Mouse (Mus musculus) stomach, embryonic 16.5 days (tissue): Measurements from ENCODE around the gene Skp1a. TPM values are rescaled to one million over a fixed set of nuclear protein-coding genes. Genes with fewer than 3 reads are reported as not detected.

Experiments used
- ATAC-seq: fragments of 200-750 bp; cut with Nextera tagmentation; 2 replicates; pipeline ENCODE4 v1.8.0; 2017; ENCODE audit warnings: moderate number of reproducible peaks, moderate TSS enrichment; ENCODE audit not compliant: insufficient read depth, low FRiP score
- H3K27ac ChIP-seq: fragments of 300-500 bp; sonication (generic); 2 replicates; pipeline ENCODE4 v1.5.1; 2014; ENCODE audit warnings: low read length
- H3K27me3 ChIP-seq: fragments of 300-500 bp; sonication (generic); 2 replicates; pipeline ENCODE4 v1.6.1; 2014; ENCODE audit warnings: low read length, control low read depth, mixed read lengths; ENCODE audit not compliant: control insufficient read depth, insufficient read depth
- H3K36me3 ChIP-seq: fragments of 300-500 bp; sonication (generic); 2 replicates; pipeline ENCODE4 v1.6.1; 2014; ENCODE audit warnings: low read length; ENCODE audit not compliant: control insufficient read depth, insufficient read depth
- H3K4me1 ChIP-seq: fragments of 300-500 bp; sonication (generic); 2 replicates; pipeline ENCODE4 v1.6.1; 2014; ENCODE audit warnings: low read length, control low read depth, mixed read lengths; ENCODE audit not compliant: control insufficient read depth, insufficient read depth
- H3K4me2 ChIP-seq: fragments of 300-500 bp; sonication (generic); 2 replicates; pipeline ENCODE4 v1.6.1; 2014; ENCODE audit warnings: low read depth, low read length, mixed read lengths
- H3K4me3 ChIP-seq: fragments of 300-500 bp; sonication (generic); replicated peaks from 2 replicates; pipeline ENCODE4 v1.5.1; 2014; ENCODE audit warnings: mild to moderate bottlenecking, low read length
- H3K9ac ChIP-seq: fragments of 300-500 bp; sonication (generic); 2 replicates; pipeline ENCODE4 v1.6.1; 2014; ENCODE audit warnings: low read length
- H3K9me3 ChIP-seq: fragments of 300-500 bp; sonication (generic); replicated peaks from 2 replicates; pipeline ENCODE4 v1.6.1; 2016; ENCODE audit warnings: low read length, control low read depth; ENCODE audit not compliant: control insufficient read depth
- WGBS: fragments of 180-500 bp; shearing (Covaris S2); extraction: QIAGEN DNeasy Blood & Tissue Kit; methylation state at CpG from one replicate; pipeline ENCODE4 v1.1.7; 2014; 5-methylcytosine and 5-hydroxymethylcytosine counted together
- polyA plus RNA-seq: library from polyadenylated mRNA; unstranded; fragments of >200 nt; fragmentation: Nextera tagmentation; extraction: Ambion mirVana; gene quantifications from 2 replicates; pipeline ENCODE4 v1.2.1, GENCODE M21; 2015

Gene Skp1a
- polyA plus RNA-seq, 1 experiment from 2014 or later: 650 TPM

- WGBS: 91% methylated on average over 11 of the region's 11 CpGs
- no peak for ATAC-seq
- no peak overlapping the region for H3K4me2 ChIP-seq
Observed at GRCm38 (mm10) chr11:52262338-52262737, 30.5 kb downstream of the Skp1a start.

GRCm38 (mm10) chr11:52264871-52265270 lies 33.1 kb downstream of the Skp1a start:
- Histone ChIP-seq H3K27ac (no peak overlapping the region), H3K36me3 (no peaks in the 10 kb centered on the region), H3K9ac (no peak overlapping the region; the same call in 1 of the 2 replicates), H3K4me2 (no peak overlapping the region), H3K27me3 (no peaks in the 10 kb centered on the region), H3K9me3 (no peaks in the 10 kb centered on the region), H3K4me1 (peaks cover 19% of the 10 kb centered on the region), H3K4me3 (no peak overlapping the region)
- no peak for ATAC-seq
- WGBS: 74% methylated on average over 7 of the region's 7 CpGs

More at GRCm38 (mm10) chr11:52262338-52262737, 30.5 kb downstream of the Skp1a start:
- no peak overlapping the region for H3K9ac ChIP-seq
- H3K27me3 ChIP-seq: no peaks in the 10 kb centered on the region
- 0 out of 2 replicates have a peak, but pooled peaks cover 5% of the 10 kb centered on the region for H3K4me1 ChIP-seq
- H3K4me3 ChIP-seq: no peak overlapping the region
- no peak overlapping the region for H3K27ac ChIP-seq
- H3K9me3 ChIP-seq: no peaks in the 10 kb centered on the region
- H3K36me3 ChIP-seq: no peaks in the 10 kb centered on the region

GRCm38 (mm10) chr11:52265616-52266307 lies 34.0 kb downstream of the Skp1a start:
- peak overlapping the region; percentile 27 for H3K9ac ChIP-seq
- no peaks in the 10 kb centered on the region for H3K36me3 ChIP-seq
- no peak overlapping the region for H3K27ac ChIP-seq
- ATAC-seq: no peak
- H3K4me2 ChIP-seq: no peak overlapping the region
- H3K27me3 ChIP-seq: no peaks in the 10 kb centered on the region
- WGBS: 40% methylated on average over 12 of the region's 12 CpGs
- no peaks in the 10 kb centered on the region for H3K9me3 ChIP-seq
- H3K4me3 ChIP-seq: no peak overlapping the region
- H3K4me1 ChIP-seq: peaks cover 19% of the 10 kb centered on the region

- H3K4me2 ChIP-seq: no peak overlapping the region
- H3K9ac ChIP-seq: no peak overlapping the region
- 83% methylated on average over 5 of the region's 5 CpGs for WGBS
- peaks cover 19% of the 10 kb centered on the region for H3K4me1 ChIP-seq
- no peaks in the 10 kb centered on the region for H3K9me3 ChIP-seq
- no peak overlapping the region for H3K4me3 ChIP-seq
- H3K27ac ChIP-seq: no peak overlapping the region
- H3K27me3 ChIP-seq: no peaks in the 10 kb centered on the region
- no peaks in the 10 kb centered on the region for H3K36me3 ChIP-seq
- no peak for ATAC-seq
Observed at GRCm38 (mm10) chr11:52267271-52267670, 35.5 kb downstream of the Skp1a start.

- Histone ChIP-seq H3K9ac (peak overlapping the region; percentile 35; the same call in 1 of the 2 replicates), H3K9me3 (no peaks in the 10 kb centered on the region), H3K27ac (peak overlapping the region; percentile 67), H3K4me2 (no peak overlapping the region), H3K4me1 (peaks cover 23% of the 10 kb centered on the region), H3K27me3 (no peaks in the 10 kb centered on the region), H3K36me3 (no peaks in the 10 kb centered on the region), H3K4me3 (no peak overlapping the region)
- ATAC-seq: no peak
- 44% methylated on average over 7 of the region's 7 CpGs for WGBS
Observed at GRCm38 (mm10) chr11:52268104-52268835, 36.5 kb downstream of the Skp1a start.

GRCm38 (mm10) chr11:52269841-52270240 lies 38.0 kb downstream of the Skp1a start:
- Histone ChIP-seq H3K4me2 (no peak overlapping the region), H3K9ac (no peak overlapping the region), H3K4me3 (no peak overlapping the region), H3K36me3 (no peaks in the 10 kb centered on the region), H3K27ac (no peak overlapping the region), H3K27me3 (no peaks in the 10 kb centered on the region), H3K9me3 (no peaks in the 10 kb centered on the region), H3K4me1 (peaks cover 23% of the 10 kb centered on the region)
- ATAC-seq: no peak
- WGBS: 81% methylated on average over 6 of the region's 6 CpGs

GRCm38 (mm10) chr11:52271765-52272495 lies 40.1 kb downstream of the Skp1a start:
- WGBS: 76% methylated on average over 8 of the region's 8 CpGs
- Histone ChIP-seq H3K36me3 (no peaks in the 10 kb centered on the region), H3K27me3 (no peaks in the 10 kb centered on the region), H3K4me2 (no peak overlapping the region), H3K27ac (no peak overlapping the region), H3K4me3 (no peak overlapping the region), H3K9me3 (no peaks in the 10 kb centered on the region), H3K9ac (peak overlapping the region; percentile 31; the same call in 1 of the 2 replicates), H3K4me1 (peaks cover 19% of the 10 kb centered on the region)
- ATAC-seq: no peak

- H3K9ac ChIP-seq: 0 out of 2 replicates have a peak overlapping the region, but pooled peaks have one; percentile 7
- no peak overlapping the region for H3K4me3 ChIP-seq
- ATAC-seq: no peak
- H3K27me3 ChIP-seq: no peaks in the 10 kb centered on the region
- peak overlapping the region; percentile 24; the same call in 1 of the 2 replicates for H3K27ac ChIP-seq
- 64% methylated on average over 6 of the region's 6 CpGs for WGBS
- no peak overlapping the region for H3K4me2 ChIP-seq
- peaks cover 19% of the 10 kb centered on the region for H3K4me1 ChIP-seq
- no peaks in the 10 kb centered on the region for H3K9me3 ChIP-seq
- no peaks in the 10 kb centered on the region for H3K36me3 ChIP-seq
Observed at GRCm38 (mm10) chr11:52272619-52273018, 40.8 kb downstream of the Skp1a start.
